Mouse (Mus musculus): ENCODE results near the gene Lat2. TPM values are rescaled to one million over a fixed set of nuclear protein-coding genes. Genes with fewer than 3 reads are reported as not detected.

Gene Lat2
- polyA plus RNA-seq, 1 experiment from 2014 or later = 2.0 TPM

- peaks cover 11% of the 10 kb centered on the region; the same call in 1 of the 2 replicates for H3K36me3 ChIP-seq
- peak overlapping the region; percentile 100 for H3K4me3 ChIP-seq (replicated peaks)
- H3K9ac ChIP-seq = peak overlapping the region; percentile 100
- H3K9me3 ChIP-seq = no peaks in the 10 kb centered on the region
- peak overlapping the region; percentile 96; the same call in 1 of the 2 replicates for H3K27ac ChIP-seq
- H3K4me1 ChIP-seq (replicated peaks) = peaks cover 6% of the 10 kb centered on the region; the same call in 1 of the 2 replicates
- WGBS = 22% methylated on average over 5 of the region's 5 CpGs
- ATAC-seq = no peak
- H3K27me3 ChIP-seq (replicated peaks) = no peaks in the 10 kb centered on the region
- H3K4me2 ChIP-seq (replicated peaks) = peak overlapping the region; percentile 55
Measured at GRCm38 (mm10) chr5:134637820-134638367, 23.1 kb upstream of the Lat2 start.

GRCm38 (mm10) chr5:134632841-134633240 is 18.0 kb upstream of the Lat2 start:
- no peak overlapping the region for H3K4me3 ChIP-seq (replicated peaks)
- H3K9ac ChIP-seq = no peak overlapping the region
- no peak for ATAC-seq
- no peak overlapping the region for H3K4me2 ChIP-seq (replicated peaks)
- no peak overlapping the region for H3K27ac ChIP-seq
- H3K9me3 ChIP-seq = no peaks in the 10 kb centered on the region
- H3K4me1 ChIP-seq (replicated peaks) = peaks cover 5% of the 10 kb centered on the region; the same call in 1 of the 2 replicates
- 61% methylated on average over 2 of the region's 2 CpGs for WGBS
- H3K27me3 ChIP-seq (replicated peaks) = no peaks in the 10 kb centered on the region
- H3K36me3 ChIP-seq = peaks cover 16% of the 10 kb centered on the region; the same call in 1 of the 2 replicates

GRCm38 (mm10) chr5:134630835-134631234 is 16.0 kb upstream of the Lat2 start:
- H3K9ac ChIP-seq = no peak overlapping the region
- peaks cover 26% of the 10 kb centered on the region for H3K36me3 ChIP-seq
- no peaks in the 10 kb centered on the region for H3K4me1 ChIP-seq (replicated peaks)
- H3K27ac ChIP-seq = no peak overlapping the region
- no peak overlapping the region for H3K4me3 ChIP-seq (replicated peaks)
- no peak overlapping the region for H3K4me2 ChIP-seq (replicated peaks)
- no peaks in the 10 kb centered on the region for H3K9me3 ChIP-seq
- no peak for ATAC-seq
- H3K27me3 ChIP-seq (replicated peaks) = no peaks in the 10 kb centered on the region

- Histone ChIP-seq H3K4me1 (replicated peaks) (no peaks in the 10 kb centered on the region), H3K27ac (no peak overlapping the region), H3K4me2 (replicated peaks) (no peak overlapping the region), H3K36me3 (peaks cover 33% of the 10 kb centered on the region), H3K27me3 (replicated peaks) (no peaks in the 10 kb centered on the region), H3K4me3 (replicated peaks) (no peak overlapping the region), H3K9ac (no peak overlapping the region), H3K9me3 (no peaks in the 10 kb centered on the region)
- WGBS = 49% methylated on average over 4 of the region's 4 CpGs
- peak; percentile 48 for ATAC-seq
Measured at GRCm38 (mm10) chr5:134629508-134629907, 14.7 kb upstream of the Lat2 start.

- Histone ChIP-seq H3K27me3 (replicated peaks) (no peaks in the 10 kb centered on the region), H3K9me3 (no peaks in the 10 kb centered on the region), H3K4me1 (replicated peaks) (no peaks in the 10 kb centered on the region), H3K9ac (no peak overlapping the region), H3K36me3 (peaks cover 70% of the 10 kb centered on the region), H3K27ac (no peak overlapping the region), H3K4me2 (replicated peaks) (no peak overlapping the region), H3K4me3 (replicated peaks) (no peak overlapping the region)
- no peak for ATAC-seq
- WGBS = 74% methylated on average over 2 of the region's 2 CpGs
Measured at GRCm38 (mm10) chr5:134622069-134622468, 7.2 kb upstream of the Lat2 start.

GRCm38 (mm10) chr5:134621099-134621640 is 6.3 kb upstream of the Lat2 start:
- 89% methylated on average over 16 of the region's 16 CpGs for WGBS
- Histone ChIP-seq H3K27me3 (replicated peaks) (no peaks in the 10 kb centered on the region), H3K4me3 (replicated peaks) (no peak overlapping the region), H3K4me1 (replicated peaks) (no peaks in the 10 kb centered on the region), H3K4me2 (replicated peaks) (no peak overlapping the region), H3K27ac (no peak overlapping the region), H3K36me3 (peaks cover 68% of the 10 kb centered on the region), H3K9me3 (no peaks in the 10 kb centered on the region), H3K9ac (no peak overlapping the region)
- ATAC-seq = no peak

- Histone ChIP-seq H3K4me2 (replicated peaks) (no peak overlapping the region), H3K4me1 (replicated peaks) (no peaks in the 10 kb centered on the region), H3K36me3 (peaks cover 62% of the 10 kb centered on the region), H3K27ac (no peak overlapping the region), H3K27me3 (replicated peaks) (no peaks in the 10 kb centered on the region), H3K9me3 (no peaks in the 10 kb centered on the region), H3K9ac (no peak overlapping the region), H3K4me3 (replicated peaks) (no peak overlapping the region)
- 87% methylated on average over 9 of the region's 9 CpGs for WGBS
- no peak for ATAC-seq
Measured at GRCm38 (mm10) chr5:134620457-134620856, 5.6 kb upstream of the Lat2 start.

- WGBS = 68% methylated on average over 3 of the region's 3 CpGs
- H3K4me3 ChIP-seq (replicated peaks) = no peak overlapping the region
- no peaks in the 10 kb centered on the region for H3K27me3 ChIP-seq (replicated peaks)
- H3K4me2 ChIP-seq (replicated peaks) = no peak overlapping the region
- H3K9ac ChIP-seq = no peak overlapping the region
- H3K9me3 ChIP-seq = no peaks in the 10 kb centered on the region
- no peak overlapping the region for H3K27ac ChIP-seq
- peak; percentile 25; the same call in 1 of the 2 replicates for ATAC-seq
- 0 out of 2 replicates have a peak, but pooled peaks cover 4% of the 10 kb centered on the region for H3K4me1 ChIP-seq (replicated peaks)
- H3K36me3 ChIP-seq = peaks cover 36% of the 10 kb centered on the region
Measured at GRCm38 (mm10) chr5:134617071-134617470, 2.2 kb upstream of the Lat2 start.

- Histone ChIP-seq H3K4me2 (replicated peaks) (no peak overlapping the region), H3K27ac (no peak overlapping the region), H3K36me3 (peaks cover 25% of the 10 kb centered on the region), H3K9ac (no peak overlapping the region), H3K4me1 (replicated peaks) (0 out of 2 replicates have a peak, but pooled peaks cover 4% of the 10 kb centered on the region), H3K27me3 (replicated peaks) (no peaks in the 10 kb centered on the region), H3K4me3 (replicated peaks) (no peak overlapping the region), H3K9me3 (no peaks in the 10 kb centered on the region)
- ATAC-seq = no peak
- WGBS = 68% methylated on average over 4 of the region's 4 CpGs
Measured at GRCm38 (mm10) chr5:134615780-134616179, 955 bp upstream of the Lat2 start.

- Histone ChIP-seq H3K4me3 (replicated peaks) (no peak overlapping the region), H3K27me3 (replicated peaks) (no peaks in the 10 kb centered on the region), H3K36me3 (peaks cover 21% of the 10 kb centered on the region; the same call in 1 of the 2 replicates), H3K9me3 (no peaks in the 10 kb centered on the region), H3K9ac (no peak overlapping the region), H3K4me1 (replicated peaks) (0 out of 2 replicates have a peak, but pooled peaks cover 4% of the 10 kb centered on the region), H3K4me2 (replicated peaks) (no peak overlapping the region), H3K27ac (0 out of 2 replicates have a peak overlapping the region, but pooled peaks have one; percentile 3)
- WGBS = 80% methylated on average over 8 of the region's 8 CpGs
- ATAC-seq = no peak
Measured at GRCm38 (mm10) chr5:134615380-134615779, 555 bp upstream of the Lat2 start.

- H3K4me2 ChIP-seq (replicated peaks) = no peak overlapping the region
- H3K4me1 ChIP-seq (replicated peaks) = 0 out of 2 replicates have a peak, but pooled peaks cover 4% of the 10 kb centered on the region
- H3K27me3 ChIP-seq (replicated peaks) = no peaks in the 10 kb centered on the region
- H3K36me3 ChIP-seq = peaks cover 11% of the 10 kb centered on the region; the same call in 1 of the 2 replicates
- 89% methylated on average over 8 of the region's 8 CpGs for WGBS
- no peak overlapping the region for H3K27ac ChIP-seq
- ATAC-seq = no peak
- H3K9ac ChIP-seq = no peak overlapping the region
- H3K9me3 ChIP-seq = no peaks in the 10 kb centered on the region
- no peak overlapping the region for H3K4me3 ChIP-seq (replicated peaks)
Measured at GRCm38 (mm10) chr5:134614296-134614695, 529 bp downstream of the Lat2 start.

GRCm38 (mm10) chr5:134613727-134614126 is 1.1 kb downstream of the Lat2 start:
- ATAC-seq = no peak
- 0 out of 2 replicates have a peak, but pooled peaks cover 4% of the 10 kb centered on the region for H3K4me1 ChIP-seq (replicated peaks)
- H3K27me3 ChIP-seq (replicated peaks) = no peaks in the 10 kb centered on the region
- H3K9ac ChIP-seq = no peak overlapping the region
- no peak overlapping the region for H3K27ac ChIP-seq
- H3K9me3 ChIP-seq = no peaks in the 10 kb centered on the region
- H3K36me3 ChIP-seq = peaks cover 8% of the 10 kb centered on the region; the same call in 1 of the 2 replicates
- WGBS = 81% methylated on average over 9 of the region's 9 CpGs
- no peak overlapping the region for H3K4me2 ChIP-seq (replicated peaks)
- H3K4me3 ChIP-seq (replicated peaks) = no peak overlapping the region

All from intestine, embryonic 15.5 days (tissue).